In the genomic region with DNA sequence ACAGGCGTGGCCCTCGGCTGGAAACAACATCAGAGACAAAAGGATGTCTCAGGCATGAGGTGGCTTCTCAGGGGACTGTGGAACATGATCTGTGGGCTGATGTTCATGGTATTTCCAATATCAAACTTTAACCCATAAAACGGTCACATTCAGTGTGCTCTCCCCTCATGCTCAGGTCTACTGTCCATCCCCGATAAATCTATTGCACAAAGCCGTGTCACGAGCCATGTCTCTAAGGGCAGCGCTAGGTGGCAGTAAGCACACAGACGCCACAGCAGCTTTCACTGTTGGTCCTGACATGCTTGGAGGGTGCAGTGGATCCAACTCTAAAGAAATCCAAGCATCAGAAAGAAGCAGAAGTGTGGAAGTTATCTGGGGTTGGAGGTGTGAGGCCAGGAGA, we compare ENCODE assay signal across 9 mouse cellular contexts. TPM values are rescaled to one million over a fixed set of nuclear protein-coding genes. Genes with fewer than 3 reads are reported as not detected.
DNase-seq lines count a peak whose midpoint lies in the region; ATAC-seq and TF ChIP-seq lines count a peak whose summit lies in the region.
"Had no signal": no experiment of that assay in that cellular context is flagged by ENCODE, and none has a peak within 500 bp of the region (broad histone marks: within the 10 kb centered on the region; RNA-seq: fewer than 3 reads in every experiment).

No protein-coding gene starts in this region.

- WGBS in embryonic facial prominence, embryonic 14.5 days, result 45% methylated on average over 8 of the region's 8 CpGs
- WGBS in intestine, postnatal 0 days, result 48% methylated on average over 8 of the region's 8 CpGs
- WGBS in lung, embryonic 16.5 days, result 39% methylated on average over 8 of the region's 8 CpGs
- WGBS in olfactory bulb, adult 2 months, result 19% methylated on average over 8 of the region's 8 CpGs

- no peak overlapping the region for H3K9ac ChIP-seq in embryonic facial prominence, embryonic 14.5 days (ENCODE audit: low read depth, low read length)
- no peak overlapping the region for H3K9ac ChIP-seq in intestine, postnatal 0 days (ENCODE audit: low read depth, low read length)
- no peak overlapping the region for H3K9ac ChIP-seq in lung, embryonic 16.5 days (ENCODE audit: low read length)
- H3K9ac ChIP-seq: embryonic facial prominence, embryonic 15.5 days; liver, embryonic 13.5 days had no signal

- H3K27me3 ChIP-seq in embryonic facial prominence, embryonic 14.5 days (replicated peaks; ENCODE audit: control insufficient read depth, insufficient read depth, low read length), result no peaks in the 10 kb centered on the region
- H3K27me3 ChIP-seq in intestine, postnatal 0 days (replicated peaks; ENCODE audit: control insufficient read depth, insufficient read depth, low read length), result no peaks in the 10 kb centered on the region
- no peaks in the 10 kb centered on the region for H3K27me3 ChIP-seq in lung, embryonic 16.5 days (ENCODE audit: control insufficient read depth, insufficient read depth, low read depth, low read length)
- H3K27me3 ChIP-seq: embryonic facial prominence, embryonic 15.5 days; liver, embryonic 13.5 days had no signal

- peaks cover 22% of the 10 kb centered on the region for H3K36me3 ChIP-seq in embryonic facial prominence, embryonic 14.5 days (ENCODE audit: control insufficient read depth, insufficient read depth, low read length)
- H3K36me3 ChIP-seq in intestine, postnatal 0 days (ENCODE audit: control insufficient read depth, insufficient read depth), result peaks cover 31% of the 10 kb centered on the region
- H3K36me3 ChIP-seq in lung, embryonic 16.5 days (ENCODE audit: control insufficient read depth, insufficient read depth, low read length), result 0 out of 2 replicates have a peak, but pooled peaks cover 3% of the 10 kb centered on the region

- 0 out of 2 replicates have a peak, but pooled peaks cover 5% of the 10 kb centered on the region for H3K9me3 ChIP-seq in embryonic facial prominence, embryonic 14.5 days (ENCODE audit: control insufficient read depth, low read length)
- H3K9me3 ChIP-seq in intestine, postnatal 0 days (ENCODE audit: control insufficient read depth), result no peaks in the 10 kb centered on the region
- no peaks in the 10 kb centered on the region for H3K9me3 ChIP-seq in lung, embryonic 16.5 days (ENCODE audit: control insufficient read depth, low read length)
- H3K9me3 ChIP-seq: embryonic facial prominence, embryonic 15.5 days; liver, embryonic 13.5 days had no signal

- H3K4me1 ChIP-seq in embryonic facial prominence, embryonic 14.5 days (ENCODE audit: control insufficient read depth, insufficient read depth, low read length), result no peaks in the 10 kb centered on the region
- H3K4me1 ChIP-seq in intestine, postnatal 0 days (replicated peaks; ENCODE audit: control insufficient read depth, insufficient read depth, low read length), result no peaks in the 10 kb centered on the region
- H3K4me1 ChIP-seq in lung, embryonic 16.5 days (replicated peaks; ENCODE audit: control insufficient read depth, insufficient read depth, low read length), result no peaks in the 10 kb centered on the region
- no peaks in the 10 kb centered on the region for H3K4me1 ChIP-seq in olfactory bulb, adult 2 months (ENCODE audit: control insufficient read depth, insufficient read depth, low read length)
- H3K4me1 ChIP-seq: liver, embryonic 13.5 days had no signal

- no peak for TF ChIP-seq POLR2A in olfactory bulb, adult 2 months (IDR thresholded peaks at IDR 0.05; ENCODE audit: insufficient read depth, low read depth, low read length)

- ATAC-seq in embryonic facial prominence, embryonic 14.5 days (ENCODE audit: low read depth), result no peak
- ATAC-seq in intestine, postnatal 0 days, result 0 out of 2 replicates have a peak, but pooled peaks have one; percentile 44
- ATAC-seq in lung, embryonic 16.5 days (ENCODE audit: low read depth), result peak; percentile 58; the same call in 1 of the 2 replicates

- H3K27ac ChIP-seq in embryonic facial prominence, embryonic 14.5 days (replicated peaks; ENCODE audit: low read depth, low read length), result no peak overlapping the region
- no peak overlapping the region for H3K27ac ChIP-seq in intestine, postnatal 0 days (ENCODE audit: low read depth, low read length)
- no peak overlapping the region for H3K27ac ChIP-seq in lung, embryonic 16.5 days (ENCODE audit: low read length)
- H3K27ac ChIP-seq in olfactory bulb, adult 2 months (ENCODE audit: insufficient read depth, low read depth, low read length), result peak overlapping the region; percentile 4; the same call in 1 of the 2 replicates
- H3K27ac ChIP-seq: embryonic facial prominence, embryonic 15.5 days; liver, embryonic 13.5 days had no signal

- peak; percentile 85 for TF ChIP-seq CTCF in intestine, postnatal 0 days (IDR thresholded peaks at IDR 0.05; ENCODE audit: low read depth)
- 0 out of 2 replicates have a peak, but pooled peaks have one; percentile 38 for TF ChIP-seq CTCF in olfactory bulb, adult 2 months (IDR thresholded peaks at IDR 0.05; ENCODE audit: insufficient read depth, low read depth, low read length)

- peak; percentile 57 for DNase-seq in right cerebral cortex, adult 18-20 months
- DNase-seq in right cerebral cortex, postnatal 36 days (ENCODE audit: low spot score in 2 of 2), result no peak
- peak; percentile 60 to 65 for DNase-seq in adrenal gland, postnatal 36 days
- DNase-seq in embryonic facial prominence, embryonic 14.5 days (ENCODE audit: low spot score), result peak; percentile 69

- H3K4me3 ChIP-seq in embryonic facial prominence, embryonic 14.5 days (ENCODE audit: low read depth, low read length), result no peak overlapping the region
- no peak overlapping the region for H3K4me3 ChIP-seq in intestine, postnatal 0 days (ENCODE audit: low read depth, low read length)
- no peak overlapping the region for H3K4me3 ChIP-seq in lung, embryonic 16.5 days (ENCODE audit: low read length)
- H3K4me3 ChIP-seq in olfactory bulb, adult 2 months (ENCODE audit: insufficient read depth, low read depth, low read length), result no peak overlapping the region
- H3K4me3 ChIP-seq: embryonic facial prominence, embryonic 15.5 days; liver, embryonic 13.5 days had no signal

- no peak overlapping the region for H3K4me2 ChIP-seq in embryonic facial prominence, embryonic 14.5 days (ENCODE audit: low read depth, low read length)
- H3K4me2 ChIP-seq in intestine, postnatal 0 days (replicated peaks; ENCODE audit: low read depth), result no peak overlapping the region
- no peak overlapping the region for H3K4me2 ChIP-seq in lung, embryonic 16.5 days (ENCODE audit: low read depth, low read length)
- H3K4me2 ChIP-seq: embryonic facial prominence, embryonic 15.5 days; liver, embryonic 13.5 days had no signal

RNA-seq across cellular contexts. Expression of a gene that starts 46.1 kb away (rescaled TPM):
- total RNA-seq in adrenal gland, postnatal 36 days (2021), result 10 to 100 TPM; 61.7 to 95.9 TPM
- polyA plus RNA-seq in embryonic facial prominence, embryonic 14.5 days (2014; fragmentation: Nextera tagmentation; extraction: Ambion mirVana), result 43.3 and 48.6 TPM in 2 replicates
- 47.7 and 51.9 TPM in 2 replicates for polyA plus RNA-seq in intestine, postnatal 0 days (2015; fragmentation: Nextera tagmentation; extraction: Ambion mirVana)
- 31.8 and 36.5 TPM in 2 replicates for polyA plus RNA-seq in lung, embryonic 16.5 days (2015; fragmentation: Nextera tagmentation; extraction: Ambion mirVana)
- polyA plus RNA-seq in olfactory bulb, adult 2 months (2012; ENCODE audit: insufficient read depth, insufficient read length, low replicate concordance, missing spikeins), result not detected in 2 replicates

Comparison
In these comparisons a context has a peak if more than half of its experiments do, and no peak if none do; other contexts are left out.
1. DNase-seq: peak in right cerebral cortex, adult 18-20 months (single experiment), adrenal gland, postnatal 36 days (2 of 2) and embryonic facial prominence, embryonic 14.5 days (single experiment); none in right cerebral cortex, postnatal 36 days (0 of 2).
2. RNA of a gene that starts 46.1 kb away (polyA plus RNA-seq): 47.7 to 51.9 TPM in intestine, postnatal 0 days, 43.3 to 48.6 TPM in embryonic facial prominence, embryonic 14.5 days and 31.8 to 36.5 TPM in lung, embryonic 16.5 days; not detected in olfactory bulb, adult 2 months; every median in the first group is over 10 times any median in the second.